Mouse (Mus musculus) embryonic facial prominence, embryonic 12.5 days (tissue): ENCODE measurements at regions not wholly inside any gene's neighbourhood (a gene's known extent, or its start where the extent isn't known, plus 50 kb on each side); places are given as distances from the start of the nearest gene placed in this dataset.

Source experiments
- ATAC-seq: fragments of 200-750 bp; cut with Nextera tagmentation; 2 replicates; pipeline ENCODE4 v1.8.0; 2017; ENCODE audit not compliant: insufficient number of reproducible peaks, insufficient read depth, low FRiP score, low TSS enrichment
- H3K27ac ChIP-seq: fragments of 300-500 bp; sonication (generic); 2 replicates; pipeline ENCODE4 v1.5.1; 2016; ENCODE audit warnings: mild to moderate bottlenecking
- H3K27me3 ChIP-seq: fragments of 300-500 bp; sonication (generic); 2 replicates; pipeline ENCODE4 v1.6.1; 2016; ENCODE audit warnings: mild to moderate bottlenecking, moderate library complexity
- H3K36me3 ChIP-seq: fragments of 300-500 bp; sonication (generic); 2 replicates; pipeline ENCODE4 v1.6.1; 2016; ENCODE audit warnings: mild to moderate bottlenecking
- H3K4me1 ChIP-seq: fragments of 300-500 bp; sonication (generic); 2 replicates; pipeline ENCODE4 v1.6.1; 2016
- H3K4me2 ChIP-seq: fragments of 300-500 bp; sonication (generic); replicated peaks from 2 replicates; pipeline ENCODE4 v1.6.1; 2016; ENCODE audit warnings: mild to moderate bottlenecking, moderate library complexity
- H3K4me3 ChIP-seq: fragments of 300-500 bp; sonication (generic); 2 replicates; pipeline ENCODE4 v1.5.1; 2016; ENCODE audit warnings: mild to moderate bottlenecking
- H3K9ac ChIP-seq: fragments of 300-500 bp; sonication (generic); 2 replicates; pipeline ENCODE4 v1.6.1; 2016; ENCODE audit warnings: mild to moderate bottlenecking, moderate library complexity
- H3K9me3 ChIP-seq: fragments of 300-500 bp; sonication (generic); 2 replicates; pipeline ENCODE4 v1.6.1; 2016; ENCODE audit warnings: mild to moderate bottlenecking, moderate library complexity
- WGBS: fragments of 180-500 bp; shearing (Covaris S2); methylation state at CpG from one replicate; pipeline ENCODE4 v1.1.7; 2016; 5-methylcytosine and 5-hydroxymethylcytosine counted together

DNA sequence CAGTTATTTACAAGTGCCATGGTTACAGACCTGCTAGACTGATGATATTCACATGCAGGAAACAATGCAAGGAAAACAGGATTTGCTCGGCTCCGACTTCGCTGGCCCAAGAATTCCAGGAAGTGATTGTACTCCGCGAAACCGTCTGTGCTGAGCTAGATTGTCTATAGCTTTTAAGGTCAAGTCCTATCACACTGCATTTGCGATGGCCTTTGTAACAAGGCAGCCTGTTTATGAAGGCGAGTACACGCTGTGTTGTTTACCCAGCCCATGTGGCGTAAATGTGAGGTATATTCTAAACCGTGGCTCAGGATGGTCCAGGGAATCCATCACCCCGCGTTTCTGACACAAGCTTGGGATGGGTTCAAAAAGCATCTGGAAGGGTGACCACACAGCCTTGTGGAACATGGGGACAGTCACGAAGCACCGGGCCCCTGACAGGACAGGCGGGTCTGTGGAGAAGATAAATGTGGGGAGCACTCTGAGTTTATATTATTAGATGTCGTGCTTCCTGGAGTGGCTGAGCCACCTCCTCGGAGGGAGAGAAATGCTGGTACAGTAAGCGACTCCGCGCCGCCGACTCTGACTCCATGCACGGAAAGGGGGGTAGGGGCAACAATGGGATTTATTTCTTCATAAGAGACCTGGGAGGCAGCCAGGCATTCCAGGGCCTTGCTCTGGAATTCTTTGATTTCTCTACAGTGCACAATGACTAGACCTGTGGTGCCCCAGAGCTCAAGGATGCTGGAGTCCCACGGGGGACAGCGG lies 114.9 kb upstream of the Phactr1 start:
- Histone ChIP-seq H3K9ac (no peak overlapping the region), H3K9me3 (no peaks in the 10 kb centered on the region), H3K4me1 (no peaks in the 10 kb centered on the region), H3K27me3 (no peaks in the 10 kb centered on the region), H3K4me2 (no peak overlapping the region), H3K27ac (0 out of 2 replicates have a peak overlapping the region, but pooled peaks have one; percentile 11), H3K36me3 (no peaks in the 10 kb centered on the region), H3K4me3 (no peak overlapping the region)
- no peak for ATAC-seq
- 83% methylated on average over 26 of the region's 26 CpGs for WGBS

DNA sequence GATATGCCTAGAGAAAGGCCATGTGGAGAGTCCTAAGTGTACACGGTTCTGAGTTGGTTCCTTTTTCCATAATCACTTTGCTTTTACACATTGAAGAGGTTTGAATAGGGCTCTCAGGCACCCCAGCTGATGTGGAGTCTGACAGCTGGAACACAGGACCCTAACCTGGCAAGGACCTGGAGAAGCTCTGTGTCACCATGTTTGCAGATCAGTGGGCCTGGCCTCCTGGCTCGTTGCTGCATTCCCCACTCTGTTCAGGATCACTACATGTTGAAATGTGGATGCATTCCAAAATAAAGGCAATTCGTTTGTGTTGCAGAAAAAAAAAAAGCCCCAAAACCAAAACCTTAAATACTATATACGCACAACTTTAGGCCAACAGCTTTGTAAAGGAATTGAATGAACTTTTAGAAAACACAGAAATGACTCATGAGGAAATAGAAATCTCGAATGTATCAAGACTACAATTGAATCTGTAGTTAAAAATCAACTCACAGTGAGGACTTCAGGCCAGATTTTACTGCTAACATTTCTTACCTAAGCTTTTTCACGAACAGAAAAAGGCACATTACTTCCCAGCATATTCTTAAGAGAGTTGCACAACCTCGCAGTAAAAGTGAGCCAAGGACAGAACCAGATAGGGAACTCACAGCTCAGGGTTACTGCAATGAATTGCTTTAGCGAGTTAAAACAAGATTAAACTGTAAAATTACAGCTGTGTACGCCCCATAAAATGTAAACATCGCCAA lies 109.6 kb upstream of the Phactr1 start:
- no peaks in the 10 kb centered on the region for H3K36me3 ChIP-seq
- 81% methylated on average over 10 of the region's 10 CpGs for WGBS
- H3K4me3 ChIP-seq = no peak overlapping the region
- H3K27ac ChIP-seq = no peak overlapping the region
- H3K27me3 ChIP-seq = no peaks in the 10 kb centered on the region
- no peak for ATAC-seq
- no peak overlapping the region for H3K9ac ChIP-seq
- H3K4me1 ChIP-seq = no peaks in the 10 kb centered on the region
- no peak overlapping the region for H3K4me2 ChIP-seq
- no peaks in the 10 kb centered on the region for H3K9me3 ChIP-seq

DNA sequence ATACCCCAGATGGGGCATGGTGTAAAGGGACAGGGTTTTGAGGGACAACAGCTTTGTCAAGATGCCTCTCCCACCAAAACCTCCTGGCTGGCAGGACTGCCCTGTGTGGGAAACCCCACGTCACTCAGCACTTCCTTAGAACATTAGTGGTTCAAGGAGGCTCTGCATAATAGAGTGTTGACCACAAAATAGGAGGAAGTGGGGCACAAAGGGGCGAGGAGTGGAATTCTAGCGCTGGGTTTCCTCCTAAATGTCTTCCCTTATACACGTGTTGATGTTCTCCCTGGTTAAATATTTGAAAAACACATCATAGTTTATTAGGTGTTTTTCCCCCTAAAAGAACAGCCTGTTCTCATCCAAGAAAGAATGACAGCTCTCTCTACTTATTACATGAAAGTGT lies 106.2 kb upstream of the Phactr1 start:
- H3K36me3 ChIP-seq = no peaks in the 10 kb centered on the region
- ATAC-seq = no peak
- H3K9me3 ChIP-seq = no peaks in the 10 kb centered on the region
- H3K4me1 ChIP-seq = no peaks in the 10 kb centered on the region
- H3K27me3 ChIP-seq = no peaks in the 10 kb centered on the region
- WGBS = 57% methylated on average over 4 of the region's 4 CpGs
- H3K4me3 ChIP-seq = no peak overlapping the region
- H3K9ac ChIP-seq = no peak overlapping the region
- H3K4me2 ChIP-seq = no peak overlapping the region
- no peak overlapping the region for H3K27ac ChIP-seq

DNA sequence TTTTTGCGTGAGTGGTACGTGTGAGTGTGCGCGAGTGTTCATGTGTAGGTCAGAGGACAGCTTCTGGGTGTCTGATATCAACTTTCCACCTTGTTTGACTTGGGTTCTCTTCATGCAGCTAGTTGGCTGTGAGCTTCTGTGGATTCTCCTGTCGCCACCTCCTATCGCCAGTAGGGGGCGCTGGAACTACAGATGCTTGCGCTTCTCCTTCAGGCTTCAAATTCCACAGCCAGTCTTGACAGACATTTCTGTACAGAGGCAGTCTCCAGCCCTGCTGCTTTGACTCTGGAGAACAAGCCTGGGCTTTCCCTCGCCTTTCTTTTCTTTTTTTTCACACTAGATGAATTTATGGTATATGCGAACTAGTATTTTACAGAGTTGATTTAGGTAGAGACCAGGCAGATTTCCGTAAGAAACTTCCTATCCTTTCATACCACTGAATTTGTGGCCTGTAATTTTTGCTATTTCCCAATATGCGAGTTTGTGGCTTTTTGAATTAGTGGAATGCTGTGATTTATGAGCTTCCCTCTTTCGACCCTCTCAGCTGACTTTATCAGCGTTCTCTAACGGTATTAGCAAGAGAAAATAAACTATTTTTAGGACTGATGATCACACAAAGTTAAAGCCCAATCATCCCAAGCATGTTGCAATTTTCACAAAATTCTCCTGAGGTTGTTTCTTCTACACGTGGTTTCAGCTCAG lies 104.5 kb upstream of the Phactr1 start:
- no peak for ATAC-seq

DNA sequence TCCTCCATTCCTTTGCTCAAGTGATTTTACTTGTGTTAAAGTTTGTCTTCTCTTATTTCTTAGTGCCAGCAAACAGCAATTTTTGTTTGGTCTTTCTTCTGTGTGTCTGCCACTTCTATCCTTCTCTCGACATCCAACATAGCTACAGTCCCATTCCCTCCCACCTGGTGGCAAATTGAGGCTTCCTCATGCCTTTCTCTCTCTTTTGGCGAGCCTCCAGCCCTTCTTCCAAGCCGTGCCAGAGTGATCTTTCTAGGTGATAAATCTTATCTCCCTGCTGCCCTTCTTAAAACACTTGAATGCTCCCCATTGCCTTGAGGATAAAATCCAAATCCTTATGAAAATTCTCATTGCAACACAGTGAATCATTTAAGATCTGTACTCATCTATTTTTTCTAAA lies 101.0 kb upstream of the Phactr1 start:
- Histone ChIP-seq H3K4me3 (no peak overlapping the region), H3K4me1 (no peaks in the 10 kb centered on the region), H3K27ac (no peak overlapping the region), H3K27me3 (no peaks in the 10 kb centered on the region), H3K9me3 (no peaks in the 10 kb centered on the region), H3K9ac (no peak overlapping the region), H3K4me2 (no peak overlapping the region), H3K36me3 (no peaks in the 10 kb centered on the region)
- ATAC-seq = no peak
- WGBS = 66% methylated on average over 3 of the region's 3 CpGs

More for the DNA sequence above, 104.5 kb upstream of the Phactr1 start:
- H3K9ac ChIP-seq = no peak overlapping the region
- no peaks in the 10 kb centered on the region for H3K4me1 ChIP-seq
- H3K27ac ChIP-seq = no peak overlapping the region
- 29% methylated on average over 16 of the region's 16 CpGs for WGBS
- no peaks in the 10 kb centered on the region for H3K36me3 ChIP-seq
- no peaks in the 10 kb centered on the region for H3K9me3 ChIP-seq
- H3K4me3 ChIP-seq = no peak overlapping the region
- no peak overlapping the region for H3K4me2 ChIP-seq
- H3K27me3 ChIP-seq = no peaks in the 10 kb centered on the region

DNA sequence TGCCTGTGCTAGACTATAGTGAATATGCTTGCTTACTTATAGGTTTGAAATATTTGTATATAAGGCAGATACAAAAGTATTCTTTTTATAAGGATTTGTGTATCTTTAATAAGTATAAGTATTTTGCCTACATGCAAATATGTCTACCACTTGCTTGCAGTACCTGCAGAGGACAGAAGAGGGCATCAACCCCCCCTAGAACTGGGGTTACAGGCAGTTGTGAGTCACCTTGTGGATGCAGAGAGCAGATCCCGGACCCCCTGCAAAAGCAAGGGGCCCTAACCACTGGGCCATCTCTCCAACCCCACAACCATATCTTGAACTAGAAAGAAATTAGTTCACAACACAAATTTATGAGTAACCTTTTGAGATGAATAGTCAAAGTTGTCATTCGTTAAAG lies 91.3 kb upstream of the Phactr1 start:
- H3K9me3 ChIP-seq = no peaks in the 10 kb centered on the region
- no peaks in the 10 kb centered on the region for H3K36me3 ChIP-seq
- no peaks in the 10 kb centered on the region for H3K4me1 ChIP-seq
- H3K4me3 ChIP-seq = no peak overlapping the region
- H3K27ac ChIP-seq = no peak overlapping the region
- 78% methylated on average over 2 of the region's 2 CpGs for WGBS
- H3K9ac ChIP-seq = no peak overlapping the region
- no peak for ATAC-seq
- H3K4me2 ChIP-seq = no peak overlapping the region
- no peaks in the 10 kb centered on the region for H3K27me3 ChIP-seq

DNA sequence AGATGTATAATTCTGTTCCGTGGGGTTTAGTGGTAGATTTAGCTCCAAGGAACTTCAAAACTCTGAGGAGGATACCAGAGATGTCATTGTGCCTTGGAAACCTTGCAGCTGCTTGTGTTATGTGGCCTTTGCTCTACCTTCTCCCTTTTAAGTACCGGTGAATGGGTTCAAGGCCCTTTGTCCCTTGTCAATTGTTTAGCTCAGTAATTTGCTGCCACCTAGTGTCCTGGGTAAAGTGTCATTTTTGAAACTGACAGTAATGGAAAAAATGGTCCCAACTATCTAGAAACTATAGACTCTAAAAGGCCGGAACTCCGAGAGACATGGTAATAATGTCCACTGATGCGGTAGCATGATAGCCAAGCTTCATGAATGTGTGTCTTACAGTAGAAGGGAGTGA lies 90.8 kb upstream of the Phactr1 start:
- H3K4me1 ChIP-seq = no peaks in the 10 kb centered on the region
- H3K4me2 ChIP-seq = no peak overlapping the region
- no peak for ATAC-seq
- H3K9ac ChIP-seq = no peak overlapping the region
- H3K27me3 ChIP-seq = no peaks in the 10 kb centered on the region
- H3K36me3 ChIP-seq = no peaks in the 10 kb centered on the region
- H3K9me3 ChIP-seq = no peaks in the 10 kb centered on the region
- H3K27ac ChIP-seq = no peak overlapping the region
- H3K4me3 ChIP-seq = no peak overlapping the region
- WGBS = 80% methylated on average over 5 of the region's 5 CpGs

DNA sequence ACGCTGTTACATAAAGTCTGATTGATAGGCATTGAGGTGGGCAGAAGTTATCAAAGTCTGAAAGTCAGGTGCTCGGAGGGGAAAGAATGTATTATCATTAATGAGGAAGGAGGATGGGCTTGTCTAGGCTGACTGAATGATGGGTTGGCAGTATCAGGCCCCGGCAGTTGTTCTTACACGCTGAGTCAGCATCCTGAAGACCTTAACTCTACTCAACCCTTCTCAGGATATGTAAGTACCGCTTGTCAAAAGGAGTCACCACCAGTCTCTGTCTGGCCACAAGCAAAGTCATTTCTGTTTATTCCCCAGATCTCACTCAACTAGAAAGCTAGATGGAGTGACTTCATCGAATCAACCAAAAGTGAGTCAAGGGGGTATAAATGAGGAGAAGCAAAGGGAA lies 90.0 kb upstream of the Phactr1 start:
- Histone ChIP-seq H3K4me1 (no peaks in the 10 kb centered on the region), H3K9ac (no peak overlapping the region), H3K4me3 (no peak overlapping the region), H3K4me2 (no peak overlapping the region), H3K27ac (no peak overlapping the region), H3K27me3 (no peaks in the 10 kb centered on the region), H3K9me3 (no peaks in the 10 kb centered on the region), H3K36me3 (no peaks in the 10 kb centered on the region)
- WGBS = 86% methylated on average over 6 of the region's 6 CpGs
- no peak for ATAC-seq

DNA sequence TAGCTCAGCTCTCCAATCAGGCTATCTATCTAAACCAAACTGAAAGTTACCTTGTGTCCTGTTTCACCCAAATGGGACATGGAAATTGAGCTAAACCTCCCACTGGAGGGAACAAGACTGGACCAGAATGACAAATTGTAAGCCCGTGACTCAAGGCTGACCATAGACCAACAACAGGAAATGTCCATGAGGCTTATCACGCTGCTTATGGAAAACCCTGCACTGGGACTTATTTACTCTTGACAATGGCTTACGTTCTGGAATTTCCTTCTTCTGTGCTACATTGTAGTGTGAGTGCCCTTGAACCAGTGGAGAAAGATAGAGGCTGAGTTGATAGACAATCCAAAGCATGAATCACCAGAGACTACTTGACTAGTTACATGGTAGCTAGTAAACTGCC lies 87.5 kb upstream of the Phactr1 start:
- 71% methylated on average over 3 of the region's 3 CpGs for WGBS

DNA sequence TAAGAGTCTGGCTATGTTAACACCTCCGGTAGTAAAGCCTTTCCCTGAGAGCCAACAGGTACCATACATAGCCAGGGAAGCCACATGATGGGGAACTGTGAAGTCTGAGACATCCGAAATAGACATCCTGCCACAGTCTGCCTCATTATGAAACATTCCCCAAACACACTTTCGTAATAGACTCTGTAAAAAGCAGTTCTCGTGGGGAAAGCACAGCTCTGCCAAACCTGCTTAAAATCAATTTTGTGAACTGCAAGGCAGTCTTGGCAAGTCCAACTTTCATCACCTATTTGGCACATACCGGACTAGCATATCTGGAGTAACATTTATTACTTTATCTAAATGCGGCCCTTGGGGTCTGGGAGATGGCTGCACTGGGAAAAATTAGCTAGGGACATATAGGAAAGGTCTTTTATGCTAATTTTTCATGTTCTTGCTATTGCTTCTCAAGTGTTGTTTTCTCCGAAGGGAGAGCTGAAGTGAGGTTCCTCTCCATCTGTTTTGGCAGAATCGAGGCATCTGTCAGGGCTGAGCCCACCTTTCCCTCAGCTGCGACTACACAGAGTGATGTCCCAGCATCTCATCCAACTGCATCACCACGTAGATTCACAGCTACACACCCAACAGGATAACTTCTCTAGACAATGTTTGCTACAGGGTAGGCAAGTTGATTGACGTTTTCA lies 86.8 kb upstream of the Phactr1 start:
- Histone ChIP-seq H3K9me3 (no peaks in the 10 kb centered on the region), H3K27me3 (no peaks in the 10 kb centered on the region), H3K4me2 (no peak overlapping the region), H3K4me3 (no peak overlapping the region), H3K4me1 (no peaks in the 10 kb centered on the region), H3K36me3 (no peaks in the 10 kb centered on the region), H3K9ac (no peak overlapping the region), H3K27ac (no peak overlapping the region)
- 82% methylated on average over 11 of the region's 11 CpGs for WGBS
- no peak for ATAC-seq

More for the DNA sequence above, 87.5 kb upstream of the Phactr1 start:
- H3K9ac ChIP-seq = no peak overlapping the region
- H3K4me2 ChIP-seq = no peak overlapping the region
- no peaks in the 10 kb centered on the region for H3K9me3 ChIP-seq
- H3K27ac ChIP-seq = no peak overlapping the region
- no peak overlapping the region for H3K4me3 ChIP-seq
- no peaks in the 10 kb centered on the region for H3K27me3 ChIP-seq
- no peaks in the 10 kb centered on the region for H3K4me1 ChIP-seq
- no peaks in the 10 kb centered on the region for H3K36me3 ChIP-seq
- no peak for ATAC-seq

DNA sequence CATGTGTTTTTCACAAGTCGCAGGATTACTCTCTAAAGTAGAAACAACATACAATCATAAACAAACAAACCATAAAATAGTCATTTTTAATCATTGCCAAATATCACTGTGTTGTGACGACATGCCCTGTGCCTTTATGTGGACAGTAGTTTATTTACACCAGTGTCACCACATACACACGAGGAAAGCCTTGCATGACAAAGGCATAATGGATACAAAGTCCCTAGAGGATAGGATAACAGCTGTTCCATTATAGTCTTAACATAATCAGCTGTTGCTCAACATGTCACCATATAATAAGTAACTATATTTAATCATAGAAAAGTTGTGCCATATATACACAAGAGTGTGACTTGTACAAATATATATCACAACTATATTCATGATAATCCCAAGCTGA lies 85.2 kb upstream of the Phactr1 start:
- no peak overlapping the region for H3K4me2 ChIP-seq
- 60% methylated on average over 3 of the region's 3 CpGs for WGBS

More for the DNA sequence above, 85.2 kb upstream of the Phactr1 start:
- Histone ChIP-seq H3K36me3 (no peaks in the 10 kb centered on the region), H3K4me1 (no peaks in the 10 kb centered on the region), H3K9ac (no peak overlapping the region), H3K4me3 (no peak overlapping the region), H3K27me3 (no peaks in the 10 kb centered on the region), H3K9me3 (no peaks in the 10 kb centered on the region), H3K27ac (no peak overlapping the region)
- ATAC-seq = no peak
